Mouse (Mus musculus): Measurements from ENCODE around the gene Cyp2j7. TPM values are rescaled to one million over a fixed set of nuclear protein-coding genes. Genes with fewer than 3 reads are reported as not detected.
"Not testable (repeated sequence)": the region's sequence is repeated elsewhere in the genome, so short reads cannot be mapped to it uniquely, and the experiment has no call there.

Cyp2j7 gene
- total RNA-seq (2021) (not detected), polyA plus RNA-seq (2012; rRNA removed) (not detected in 2 replicates)
- long read RNA-seq = 0 reads

DNA sequence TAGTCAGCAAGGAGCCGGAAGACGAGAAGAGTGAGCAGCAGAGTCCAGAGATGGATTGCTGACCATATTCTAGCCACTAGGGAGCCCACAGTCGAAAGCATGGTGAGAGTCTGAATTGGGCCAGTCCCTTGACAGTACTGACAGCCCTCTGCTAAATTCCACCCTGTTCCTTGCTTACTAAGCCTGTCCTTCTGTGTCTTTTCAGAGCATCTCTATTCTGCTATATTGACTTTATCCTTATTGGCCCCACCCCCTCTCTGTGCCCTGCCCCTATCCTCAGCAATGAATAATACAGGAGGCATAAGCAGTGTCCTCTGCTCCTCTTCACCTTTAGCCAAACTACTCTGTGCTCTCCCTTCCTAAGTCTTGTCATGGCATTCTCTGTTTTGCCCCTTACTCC is at the start of gene Cyp2j7:
Cyp2j7 (minus strand) TSS at position 101 of the 400 bp plus-strand sequence.
- DNase-seq = no peak

GRCm38 (mm10) chr4:96276896-96277295 is 40.4 kb upstream of the Cyp2j7 start:
- not testable (repeated sequence) for DNase-seq

DNA sequence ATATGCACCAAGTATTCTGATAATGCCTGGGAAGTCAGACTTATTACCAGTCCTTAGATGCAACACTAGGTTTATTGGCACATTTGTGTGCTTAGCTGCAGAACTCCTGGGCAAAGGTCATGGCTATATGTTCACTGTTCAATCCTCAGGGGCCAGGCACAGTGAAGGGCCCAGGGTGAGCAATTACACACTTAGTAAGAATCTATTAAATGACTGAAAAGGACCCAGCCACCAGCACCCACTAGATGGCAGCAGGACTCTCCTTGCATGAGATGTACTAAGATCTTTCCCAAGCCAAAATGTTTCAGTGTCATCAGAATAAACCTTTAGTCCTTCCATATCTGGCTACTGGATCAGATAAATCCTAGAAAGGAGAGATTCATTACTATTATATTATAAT is 37.4 kb upstream of the Cyp2j7 start:
- DNase-seq = peak; percentile 32

DNA sequence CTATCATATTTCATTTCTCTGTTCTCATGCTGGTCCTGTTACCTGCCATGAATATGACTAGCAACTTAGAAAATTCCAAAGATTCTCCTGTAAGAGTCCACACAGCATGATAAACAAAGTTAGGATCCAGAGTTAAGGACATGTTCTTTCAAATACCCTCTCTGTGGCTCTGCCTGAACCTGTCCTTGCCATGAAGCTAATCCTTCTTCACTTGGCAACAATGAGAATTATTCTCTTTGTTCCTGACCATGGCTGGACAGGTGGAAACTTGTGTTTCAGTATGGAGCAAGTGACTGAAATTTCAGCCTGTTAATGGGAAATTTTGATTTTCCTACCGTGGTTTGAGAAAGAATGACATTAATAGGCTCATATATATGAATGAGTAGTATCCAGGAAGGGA is 39.8 kb downstream of the Cyp2j7 start:
- DNase-seq = no peak

DNA sequence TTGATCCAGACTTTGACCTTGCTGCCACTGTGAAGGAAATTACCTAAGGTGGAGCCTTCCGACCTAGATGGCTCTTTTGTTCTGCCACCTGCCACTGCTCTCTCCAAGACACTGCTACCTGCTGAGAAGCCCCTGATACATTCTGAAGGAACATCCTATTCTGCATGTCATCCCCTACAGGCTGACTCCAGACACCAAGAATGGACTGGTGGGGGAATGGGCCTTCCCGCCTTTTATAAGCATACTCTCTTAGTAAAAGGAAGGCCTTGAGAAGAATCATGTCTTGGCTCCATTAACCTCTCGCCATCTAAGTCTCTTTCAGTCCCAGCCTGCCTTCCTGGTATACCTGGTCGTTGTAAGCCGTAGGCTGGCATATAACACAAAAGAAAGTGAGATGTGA is 47.1 kb downstream of the Cyp2j7 start:
- DNase-seq = not testable (repeated sequence)

GRCm38 (mm10) chr4:96188671-96189070 is 47.8 kb downstream of the Cyp2j7 start:
- DNase-seq = not testable (repeated sequence)

GRCm38 (mm10) chr4:96188146-96188545 is 48.3 kb downstream of the Cyp2j7 start:
- not testable (repeated sequence) for DNase-seq

- DNase-seq = not testable (repeated sequence)
Observed at GRCm38 (mm10) chr4:96184716-96185115, 51.7 kb downstream of the Cyp2j7 start.

GRCm38 (mm10) chr4:96162839-96163238 is 73.6 kb downstream of the Cyp2j7 start:
- DNase-seq = peak; percentile 9

DNA sequence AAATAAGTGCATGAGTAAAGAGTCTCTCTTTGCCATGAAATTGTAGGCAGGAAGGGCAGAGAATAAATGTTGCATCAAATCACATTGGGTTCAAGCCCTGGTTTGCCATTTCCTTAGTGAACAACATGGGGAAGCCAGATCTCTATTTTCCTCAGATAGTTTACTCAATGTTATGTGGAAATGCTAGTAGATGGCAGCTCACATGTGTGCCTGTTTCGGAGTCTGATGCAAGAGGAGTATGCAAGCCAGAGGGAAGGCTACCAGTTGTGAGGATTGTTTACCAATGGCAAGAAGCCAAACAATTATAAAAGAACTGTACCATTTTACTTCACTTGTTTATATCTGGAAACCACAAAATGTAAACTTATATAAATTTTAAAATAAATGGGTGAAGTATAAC is 74.9 kb downstream of the Cyp2j7 start:
- no peak for DNase-seq

Other genes starting within 250 kb of the Cyp2j7 start
- gene Cyp2j13, start 159.1 kb downstream of the Cyp2j7 start, total RNA-seq (2021) = not detected
- gene Cyp2j13, start 159.1 kb downstream of the Cyp2j7 start, polyA plus RNA-seq (2012; rRNA removed) = not detected in 2 replicates
- gene Cyp2j12, start 95.5 kb downstream of the Cyp2j7 start, total RNA-seq (2021) = under 1 TPM; 0.23 to 0.62 TPM
- gene Cyp2j12, start 95.5 kb downstream of the Cyp2j7 start, polyA plus RNA-seq (2012; rRNA removed) = not detected in 2 replicates
- gene Cyp2j11, start 112.0 kb upstream of the Cyp2j7 start, total RNA-seq (2021) = not detected
- not detected in 2 replicates for gene Cyp2j11, start 112.0 kb upstream of the Cyp2j7 start, polyA plus RNA-seq (2012; rRNA removed)

Data from adrenal gland, adult 2 months (tissue).